In the genomic region with DNA sequence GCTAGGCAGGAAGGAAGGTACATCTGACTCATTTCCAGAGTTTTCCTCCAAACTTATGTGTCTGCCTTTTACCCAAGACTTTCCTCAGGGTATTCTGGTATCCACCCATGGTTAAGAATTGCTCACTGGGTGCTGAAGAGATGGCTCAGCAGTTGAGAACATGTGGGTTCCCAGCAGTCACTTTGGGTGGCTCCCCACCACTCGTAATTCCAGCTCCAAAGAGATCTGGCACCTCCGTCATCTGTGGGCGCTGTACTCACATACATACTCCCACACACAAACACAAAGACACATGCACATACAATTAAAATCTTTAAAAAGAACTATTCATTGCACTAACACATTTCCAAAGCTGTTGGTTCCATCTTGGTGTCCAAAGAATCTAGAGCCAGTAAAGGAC, we compare ENCODE assay signal across 27 mouse cellular contexts. TPM values are rescaled to one million over a fixed set of nuclear protein-coding genes. Genes with fewer than 3 reads are reported as not detected.
DNase-seq lines count a peak whose midpoint lies in the region; ATAC-seq and TF ChIP-seq lines count a peak whose summit lies in the region.
"Had no signal": no experiment of that assay in that cellular context is flagged by ENCODE, and none has a peak within 500 bp of the region (broad histone marks: within the 10 kb centered on the region; RNA-seq: fewer than 3 reads in every experiment).

No protein-coding gene starts in this region.

- H3K79me2 ChIP-seq in CH12.LX (replicated peaks; ENCODE audit: control insufficient read depth, extremely low read depth, insufficient read depth, poor library complexity, severe bottlenecking): no peaks in the 10 kb centered on the region

- no peaks in the 10 kb centered on the region for H3K36me3 ChIP-seq in CH12.LX (replicated peaks in 1 of 2; ENCODE audit: control insufficient read depth in 1 of 2, insufficient read depth in 1 of 2, low read length in 1 of 2)
- no peaks in the 10 kb centered on the region for H3K36me3 ChIP-seq in midbrain, embryonic 16.5 days (ENCODE audit: control insufficient read depth, insufficient read depth, low read length)
- H3K36me3 ChIP-seq: heart, embryonic 10.5 days; heart, embryonic 15.5 days; kidney, embryonic 15.5 days; limb, embryonic 12.5 days; liver, embryonic 15.5 days; lung, embryonic 15.5 days; midbrain, embryonic 10.5 days; midbrain, embryonic 15.5 days had no signal

- H3K9me3 ChIP-seq in CH12.LX (replicated peaks; ENCODE audit: low read length): no peaks in the 10 kb centered on the region
- no peaks in the 10 kb centered on the region for H3K9me3 ChIP-seq in midbrain, embryonic 16.5 days (replicated peaks; ENCODE audit: control insufficient read depth, low read length, poor library complexity, severe bottlenecking)
- H3K9me3 ChIP-seq: forebrain, embryonic 13.5 days; heart, embryonic 10.5 days; heart, embryonic 15.5 days; kidney, embryonic 15.5 days; limb, embryonic 12.5 days; liver, embryonic 15.5 days; lung, embryonic 15.5 days; midbrain, embryonic 10.5 days; midbrain, embryonic 15.5 days had no signal

- intact Hi-C loops in left cerebral cortex, postnatal 25 days (cut with DNase I): no loop called here

- H3K4me1 ChIP-seq in CH12.LX (ENCODE audit: control insufficient read depth in 1 of 2, insufficient read depth in 2 of 2): peaks cover 17 to 56% of the 10 kb centered on the region in 2 experiments
- H3K4me1 ChIP-seq in midbrain, embryonic 16.5 days (ENCODE audit: control insufficient read depth, insufficient read depth, low read length): no peaks in the 10 kb centered on the region
- peaks cover 8% of the 10 kb centered on the region for H3K4me1 ChIP-seq in lung, adult 2 months (ENCODE audit: control insufficient read depth, insufficient read depth, low read length)
- H3K4me1 ChIP-seq: forebrain, embryonic 13.5 days; heart, embryonic 10.5 days; heart, embryonic 15.5 days; kidney, embryonic 15.5 days; limb, embryonic 12.5 days; lung, embryonic 15.5 days; midbrain, embryonic 15.5 days had no signal

- TF ChIP-seq EP300 in CH12.LX (IDR thresholded peaks at IDR 0.05; ENCODE audit: low read length): no peak

- no peak overlapping the region for H3K27ac ChIP-seq in CH12.LX (ENCODE audit: insufficient read depth, low read depth)
- H3K27ac ChIP-seq in midbrain, embryonic 16.5 days (ENCODE audit: low read length): no peak overlapping the region
- H3K27ac ChIP-seq: forebrain, embryonic 13.5 days; heart, embryonic 10.5 days; heart, embryonic 15.5 days; kidney, embryonic 15.5 days; left cerebral cortex, adult 2 months; limb, embryonic 12.5 days; liver, embryonic 15.5 days; lung, embryonic 15.5 days; midbrain, embryonic 10.5 days; midbrain, embryonic 15.5 days had no signal

- in situ Hi-C loops in CH12.LX (cut with MboI; ENCODE audit: low pct_ligation_motif_present, low pct_unique_long_range_greater_than_20kb, low sequenced_read_pairs): no loop called here

- no peak for ATAC-seq in midbrain, embryonic 16.5 days
- ATAC-seq: activated CD4-positive, CD25-positive, alpha-beta regulatory T cell, adult 4 months; forebrain, embryonic 13.5 days; hindbrain, embryonic 16.5 days; midbrain, embryonic 15.5 days had no signal

- H3K9ac ChIP-seq in CH12.LX (ENCODE audit: insufficient read depth, low read depth): no peak overlapping the region
- no peak overlapping the region for H3K9ac ChIP-seq in midbrain, embryonic 16.5 days (ENCODE audit: low read depth, low read length)
- H3K9ac ChIP-seq: forebrain, embryonic 13.5 days; heart, embryonic 15.5 days; kidney, embryonic 15.5 days; limb, embryonic 12.5 days; liver, embryonic 15.5 days; lung, embryonic 15.5 days; midbrain, embryonic 15.5 days had no signal

- H3K4me3 ChIP-seq in CH12.LX (replicated peaks in 1 of 3; ENCODE audit: low read depth in 2 of 3, low read length in 2 of 3, poor library complexity in 1 of 3): no peak overlapping the region
- H3K4me3 ChIP-seq in midbrain, embryonic 16.5 days (ENCODE audit: low read depth, low read length): no peak overlapping the region
- no peak overlapping the region for H3K4me3 ChIP-seq in lung, adult 2 months (replicated peaks; ENCODE audit: extremely low read depth, low read depth, low read length)
- H3K4me3 ChIP-seq: forebrain, embryonic 13.5 days; heart, embryonic 10.5 days; heart, embryonic 15.5 days; kidney, embryonic 15.5 days; left cerebral cortex, adult 2 months; limb, embryonic 12.5 days; liver, embryonic 15.5 days; lung, embryonic 15.5 days; midbrain, embryonic 10.5 days; midbrain, embryonic 15.5 days had no signal

- WGBS in midbrain, embryonic 16.5 days: 98% methylated on average over 3 of the region's 3 CpGs
- 93% methylated on average over 3 of the region's 3 CpGs for WGBS in lung, adult 2 months

- no peak for TF ChIP-seq RAD21 in CH12.LX (IDR thresholded peaks at IDR 0.05; ENCODE audit: low read depth, low read length)

- no peak overlapping the region for H3K4me2 ChIP-seq in CH12.LX (ENCODE audit: insufficient read depth, low read depth, poor library complexity, severe bottlenecking)
- H3K4me2 ChIP-seq in midbrain, embryonic 16.5 days (ENCODE audit: low read length): no peak overlapping the region
- H3K4me2 ChIP-seq: forebrain, embryonic 13.5 days; heart, embryonic 15.5 days; kidney, embryonic 15.5 days; limb, embryonic 12.5 days; liver, embryonic 15.5 days; lung, embryonic 15.5 days; midbrain, embryonic 15.5 days had no signal

- dilution Hi-C loops in CH12.LX (cut with MboI; ENCODE audit: extremely low pct_ligation_motif_present, extremely low pct_unique_long_range_greater_than_20kb, low sequenced_read_pairs): no loop called here

- peak; percentile 37 for DNase-seq in layer of hippocampus, adult 11-12 months (ENCODE audit: low spot score)
- DNase-seq in layer of hippocampus, postnatal 25 days (ENCODE audit: extremely low spot score in 1 of 2, low spot score in 1 of 2): no peak
- peak; percentile 26 to 82 for DNase-seq in left cerebral cortex, postnatal 25 days (ENCODE audit: low spot score in 2 of 2)
- no peak for DNase-seq in left cerebral cortex, adult 11 months (ENCODE audit: low spot score)
- no peak for DNase-seq in CH12.LX (ENCODE audit: extremely low read depth)
- peak; percentile 13 to 24 for DNase-seq in layer of hippocampus, postnatal 36 days
- no peak for DNase-seq in lung, adult 2 months
- DNase-seq: adrenal gland, adult 2 months; B cell, adult 2 months; cerebellum, adult 8-10 months; cerebellum, postnatal 36 days; gastrocnemius, postnatal 14 days; kidney, adult 18-20 months; kidney, postnatal 25 days had no signal

- H3K27me3 ChIP-seq in CH12.LX (replicated peaks): peaks cover 28% of the 10 kb centered on the region
- H3K27me3 ChIP-seq in midbrain, embryonic 16.5 days (ENCODE audit: control insufficient read depth, insufficient read depth, low read depth, low read length): no peaks in the 10 kb centered on the region; the same call in 1 of the 2 replicates
- H3K27me3 ChIP-seq: forebrain, embryonic 13.5 days; heart, embryonic 15.5 days; kidney, embryonic 15.5 days; limb, embryonic 12.5 days; lung, embryonic 15.5 days; midbrain, embryonic 15.5 days had no signal

- TF ChIP-seq CTCF in CH12.LX (conservative IDR thresholded peaks at IDR 0.05 in 1 of 2, IDR thresholded peaks at IDR 0.05 in 1 of 2; ENCODE audit: low read depth in 2 of 2, low read length in 2 of 2): no peak
- TF ChIP-seq CTCF in lung, adult 2 months (IDR thresholded peaks at IDR 0.05; ENCODE audit: insufficient read depth, low read length): no peak

- no peak for TF ChIP-seq POLR2A in CH12.LX (IDR thresholded peaks at IDR 0.05; ENCODE audit: low read depth, low read length)
- no peak for TF ChIP-seq POLR2A in lung, adult 2 months (IDR thresholded peaks at IDR 0.05; ENCODE audit: borderline replicate concordance, extremely low read depth, low read depth, low read length)

TF ChIP-seq in CH12.LX, 34 proteins besides CTCF, POLR2A, EP300 and RAD21:
- TF ChIP-seq MAZ (IDR thresholded peaks at IDR 0.05; ENCODE audit: low read depth, low read length) (no peak), E2F4 (IDR thresholded peaks at IDR 0.05; ENCODE audit: insufficient replicate concordance, low read depth, low read length) (no peak), CHD1 (IDR thresholded peaks at IDR 0.05; ENCODE audit: low read depth, low read length) (no peak), ZKSCAN1 (IDR thresholded peaks at IDR 0.05; ENCODE audit: borderline replicate concordance, low read depth, low read length) (no peak), JUN (IDR thresholded peaks at IDR 0.05; ENCODE audit: insufficient read depth, low read depth, low read length) (no peak), JUND (conservative IDR thresholded peaks at IDR 0.05; ENCODE audit: low read depth, low read length) (0 out of 2 replicates have a peak, but pooled peaks have one; percentile 30)

RNA-seq across cellular contexts. Expression of a gene that starts 28.5 kb away (rescaled TPM):
- 10 to 100 TPM; 13.6 to 15.9 TPM for total RNA-seq in layer of hippocampus, postnatal 25 days (2021)
- 10 to 100 TPM; 14.0 to 15.2 TPM for total RNA-seq in left cerebral cortex, postnatal 25 days (2021)
- total RNA-seq in CH12.LX (2012; rRNA removed): 74.6 and 77.4 TPM in 2 replicates
- total RNA-seq in CH12.LX (2014; rRNA removed): 62.2 and 75.2 TPM in 2 replicates
- polyA plus RNA-seq in CH12.LX (2012; ENCODE audit: insufficient read length, low read depth): 96.0 and 111 TPM in 2 replicates
- total RNA-seq in layer of hippocampus, postnatal 36 days (2021): 10 to 100 TPM; 12.2 to 17.4 TPM
- polyA plus RNA-seq in midbrain, embryonic 16.5 days (2015; fragmentation: Nextera tagmentation; extraction: Ambion mirVana): 1.6 and 3.5 TPM in 2 replicates
- polyA plus RNA-seq in lung, adult 2 months (2012; rRNA removed): 16.7 and 18.6 TPM in 2 replicates

Comparison
In these comparisons a context has a peak if more than half of its experiments do, and no peak if none do; other contexts are left out.
1. DNase-seq: peak in layer of hippocampus, adult 11-12 months (single experiment), left cerebral cortex, postnatal 25 days (2 of 2) and layer of hippocampus, postnatal 36 days (2 of 2); none in layer of hippocampus, postnatal 25 days (0 of 2), left cerebral cortex, adult 11 months (single experiment), CH12.LX (single experiment) and lung, adult 2 months (single experiment).